Mouse (Mus musculus) limb, embryonic 15.5 days (tissue): ENCODE measurements around the gene Cyth3. TPM values are rescaled to one million over a fixed set of nuclear protein-coding genes. Genes with fewer than 3 reads are reported as not detected.
A peak's percentile ranks its signal among the peaks of the same experiment; 100 is the strongest.

Source experiments
- ATAC-seq: fragments of 200-750 bp; cut with Nextera tagmentation; 2 replicates; pipeline ENCODE4 v1.8.0; 2017; ENCODE audit warnings: low read depth, moderate TSS enrichment; ENCODE audit not compliant: insufficient number of reproducible peaks, low FRiP score, low TSS enrichment
- H3K27ac ChIP-seq: fragments of 300-500 bp; sonication (generic); 2 replicates; pipeline ENCODE4 v1.5.1; 2015; ENCODE audit warnings: moderate library complexity, mild to moderate bottlenecking, inconsistent platforms
- H3K27me3 ChIP-seq: fragments of 300-500 bp; sonication (generic); 2 replicates; pipeline ENCODE4 v1.6.1; 2015; ENCODE audit warnings: inconsistent platforms
- H3K36me3 ChIP-seq: fragments of 300-500 bp; sonication (generic); 2 replicates; pipeline ENCODE4 v1.6.1; 2015; ENCODE audit warnings: inconsistent platforms
- H3K4me1 ChIP-seq: fragments of 300-500 bp; sonication (generic); 2 replicates; pipeline ENCODE4 v1.6.1; 2015; ENCODE audit warnings: inconsistent platforms
- H3K4me2 ChIP-seq: fragments of 300-500 bp; sonication (generic); 2 replicates; pipeline ENCODE4 v1.6.1; 2015; ENCODE audit warnings: mild to moderate bottlenecking, inconsistent platforms
- H3K4me3 ChIP-seq: fragments of 300-500 bp; sonication (generic); 2 replicates; pipeline ENCODE4 v1.5.1; 2015; ENCODE audit warnings: mild to moderate bottlenecking, inconsistent platforms
- H3K9ac ChIP-seq: fragments of 300-500 bp; sonication (generic); 2 replicates; pipeline ENCODE4 v1.6.1; 2015; ENCODE audit warnings: inconsistent platforms
- H3K9me3 ChIP-seq: fragments of 300-500 bp; sonication (generic); 2 replicates; pipeline ENCODE4 v1.6.1; 2016; ENCODE audit warnings: inconsistent platforms
- WGBS: fragments of 180-500 bp; shearing (Covaris S2); methylation state at CpG from one replicate; pipeline ENCODE4 v1.1.7; 2015; 5-methylcytosine and 5-hydroxymethylcytosine counted together
- polyA plus RNA-seq: library from polyadenylated mRNA; unstranded; fragments of >200 nt; fragmentation: Nextera tagmentation; extraction: Ambion mirVana; gene quantifications from 2 replicates; pipeline ENCODE4 v1.2.1, GENCODE M21; 2015

The Cyth3 gene
- polyA plus RNA-seq = 78.0 and 78.5 TPM in 2 replicates

DNA sequence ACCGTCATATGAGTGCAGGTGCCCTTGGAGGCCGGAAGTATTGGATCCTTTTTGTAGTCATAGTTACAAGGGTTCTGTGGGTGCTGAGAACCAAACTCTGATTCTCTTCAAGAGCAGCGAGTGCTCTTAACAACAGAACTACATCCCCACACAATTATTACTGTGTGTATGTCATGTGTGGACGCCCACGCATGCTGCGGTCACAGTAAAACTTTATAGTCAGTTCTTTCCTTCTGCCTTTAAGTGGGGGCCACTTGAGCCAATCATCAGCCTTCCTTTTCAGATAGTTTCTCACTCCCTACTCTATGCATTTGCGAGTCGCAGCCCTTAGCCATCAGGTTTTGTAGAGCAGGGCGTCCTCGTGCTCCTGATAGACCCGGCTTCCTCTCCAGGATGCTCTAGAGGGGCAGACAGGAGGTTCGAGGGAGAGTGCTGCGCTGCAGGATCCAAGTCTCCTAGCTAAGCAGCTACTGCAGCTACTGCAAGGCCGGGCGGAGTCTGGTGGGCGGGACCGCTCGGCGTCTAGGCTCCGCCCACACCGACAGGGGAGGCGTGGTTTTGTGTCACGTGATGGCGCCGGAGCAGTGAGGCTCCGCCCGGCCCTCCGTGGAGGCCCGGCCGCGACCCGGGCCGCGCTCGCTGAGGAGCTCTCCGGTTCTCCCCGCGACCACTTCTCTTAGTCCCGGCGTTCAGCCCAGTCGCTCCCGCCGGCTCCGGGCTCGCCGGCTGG is at the start of gene Cyth3:
Gene Cyth3, plus strand, starts transcription at position 555 of the 730 bp plus-strand sequence.
- peak; percentile 85 for ATAC-seq
- Histone ChIP-seq H3K9me3 (no peaks in the 10 kb centered on the region), H3K9ac (peak within 1 kb of the TSS; percentile 75), H3K27me3 (no peaks in the 10 kb centered on the region), H3K4me3 (peak within 1 kb of the TSS; percentile 90), H3K27ac (peak within 1 kb of the TSS; percentile 89), H3K36me3 (no peaks in the 10 kb centered on the region), H3K4me1 (peaks cover 60% of the 10 kb centered on the region), H3K4me2 (peak within 1 kb of the TSS; percentile 80)
- WGBS = 6% methylated on average over 46 of the region's 46 CpGs

GRCm38 (mm10) chr5:143573067-143573466 is 49.2 kb upstream of the Cyth3 start:
- no peak for ATAC-seq
- Histone ChIP-seq H3K36me3 (no peaks in the 10 kb centered on the region), H3K27me3 (no peaks in the 10 kb centered on the region), H3K9ac (no peak overlapping the region), H3K27ac (no peak overlapping the region), H3K4me1 (peaks cover 9% of the 10 kb centered on the region), H3K9me3 (no peaks in the 10 kb centered on the region), H3K4me2 (no peak overlapping the region), H3K4me3 (no peak overlapping the region)
- 88% methylated on average over 4 of the region's 4 CpGs for WGBS

GRCm38 (mm10) chr5:143574261-143575178 is 47.7 kb upstream of the Cyth3 start:
- Histone ChIP-seq H3K4me3 (no peak overlapping the region), H3K9ac (no peak overlapping the region), H3K27me3 (no peaks in the 10 kb centered on the region), H3K27ac (peak overlapping the region; percentile 38), H3K4me2 (no peak overlapping the region), H3K4me1 (peaks cover 9% of the 10 kb centered on the region), H3K9me3 (no peaks in the 10 kb centered on the region), H3K36me3 (no peaks in the 10 kb centered on the region)
- 69% methylated on average over 19 of the region's 19 CpGs for WGBS
- peak; percentile 7; the same call in 1 of the 2 replicates for ATAC-seq

DNA sequence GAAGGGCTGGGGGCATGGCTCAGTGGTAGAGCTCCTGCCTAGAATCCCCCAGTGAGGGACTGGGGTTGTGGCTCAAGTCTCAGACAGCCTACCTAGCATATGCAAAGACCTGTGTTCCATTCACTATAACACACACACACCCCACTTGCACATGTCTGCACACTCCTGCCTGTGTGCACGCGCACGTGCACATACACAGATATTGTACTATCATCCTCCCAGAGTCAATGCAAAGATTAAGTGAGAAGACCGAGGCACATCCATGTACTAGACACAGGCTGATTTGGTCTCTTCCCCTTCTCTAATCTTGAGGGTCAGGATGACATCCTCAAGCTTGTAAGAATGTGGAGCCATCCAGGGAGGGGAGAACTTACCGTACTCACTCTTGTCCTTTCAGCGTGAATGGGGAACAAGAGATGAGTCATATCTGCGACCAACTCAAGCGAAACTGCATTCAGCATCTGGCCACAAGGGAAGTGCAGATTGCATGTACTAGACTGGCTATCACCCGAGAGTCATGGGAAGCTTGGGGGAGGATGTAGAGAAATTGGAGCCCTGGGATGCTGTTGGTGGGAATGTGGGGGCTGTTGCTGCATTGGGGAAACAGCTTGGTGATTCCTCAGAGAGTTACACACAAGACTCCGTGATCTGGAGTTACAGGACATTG is 42.6 kb upstream of the Cyth3 start:
- WGBS = 84% methylated on average over 10 of the region's 10 CpGs
- Histone ChIP-seq H3K4me3 (no peak overlapping the region), H3K27ac (no peak overlapping the region), H3K36me3 (no peaks in the 10 kb centered on the region), H3K9ac (no peak overlapping the region), H3K4me1 (0 out of 2 replicates have a peak, but pooled peaks cover 5% of the 10 kb centered on the region), H3K27me3 (no peaks in the 10 kb centered on the region), H3K4me2 (no peak overlapping the region), H3K9me3 (no peaks in the 10 kb centered on the region)
- no peak for ATAC-seq

DNA sequence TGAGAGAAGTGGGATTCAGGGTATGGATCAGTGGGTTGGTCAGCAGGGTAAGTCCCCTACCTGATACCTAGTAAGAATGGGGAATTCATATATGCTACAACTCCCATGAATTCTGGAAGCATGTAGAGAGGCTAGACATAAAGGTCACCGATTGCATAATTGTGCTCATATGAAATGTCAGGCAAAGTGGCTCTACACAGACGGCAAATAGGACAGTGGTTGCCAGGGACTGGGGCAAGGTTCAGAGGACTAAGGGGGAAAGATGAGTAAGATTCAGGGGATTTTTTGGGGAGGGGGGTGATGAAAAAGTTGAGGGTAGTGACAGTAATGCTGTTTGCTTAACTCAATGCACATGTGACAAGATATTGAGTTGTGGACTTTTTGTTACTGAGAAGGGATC is 41.3 kb upstream of the Cyth3 start:
- 88% methylated on average over 2 of the region's 2 CpGs for WGBS
- Histone ChIP-seq H3K27ac (no peak overlapping the region), H3K4me3 (no peak overlapping the region), H3K36me3 (no peaks in the 10 kb centered on the region), H3K27me3 (no peaks in the 10 kb centered on the region), H3K4me1 (no peaks in the 10 kb centered on the region), H3K9ac (no peak overlapping the region), H3K4me2 (no peak overlapping the region), H3K9me3 (no peaks in the 10 kb centered on the region)
- no peak for ATAC-seq

DNA sequence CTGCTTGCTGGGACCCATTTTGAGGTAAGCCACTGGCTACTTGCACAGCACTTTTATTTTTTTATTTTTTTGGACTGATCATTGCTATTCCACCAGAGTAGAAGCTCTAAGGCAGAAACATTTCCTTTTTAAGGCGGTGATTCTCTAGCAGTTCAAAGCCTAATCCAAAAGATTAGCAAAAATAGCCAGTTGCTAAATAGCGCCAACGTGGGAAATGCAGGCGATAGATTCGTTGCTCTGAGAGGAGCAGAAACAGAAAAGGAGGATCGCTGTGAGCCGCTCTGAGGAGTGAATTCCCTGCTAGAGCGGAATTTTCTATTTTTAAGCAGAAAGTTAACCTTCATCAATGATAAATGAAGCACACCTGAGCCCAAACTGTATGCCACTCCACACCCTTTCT is 40.4 kb upstream of the Cyth3 start:
- H3K4me1 ChIP-seq = no peaks in the 10 kb centered on the region
- 79% methylated on average over 8 of the region's 8 CpGs for WGBS
- no peak for ATAC-seq
- H3K9me3 ChIP-seq = no peaks in the 10 kb centered on the region
- H3K4me3 ChIP-seq = no peak overlapping the region
- H3K27me3 ChIP-seq = no peaks in the 10 kb centered on the region
- no peak overlapping the region for H3K27ac ChIP-seq
- no peak overlapping the region for H3K4me2 ChIP-seq
- no peaks in the 10 kb centered on the region for H3K36me3 ChIP-seq
- no peak overlapping the region for H3K9ac ChIP-seq

GRCm38 (mm10) chr5:143583081-143583480 is 39.2 kb upstream of the Cyth3 start:
- H3K4me3 ChIP-seq = no peak overlapping the region
- H3K27ac ChIP-seq = no peak overlapping the region
- no peaks in the 10 kb centered on the region for H3K36me3 ChIP-seq
- no peak overlapping the region for H3K4me2 ChIP-seq
- H3K9ac ChIP-seq = no peak overlapping the region
- no peaks in the 10 kb centered on the region for H3K27me3 ChIP-seq
- ATAC-seq = no peak
- H3K9me3 ChIP-seq = no peaks in the 10 kb centered on the region
- no peaks in the 10 kb centered on the region for H3K4me1 ChIP-seq
- 93% methylated on average over 10 of the region's 10 CpGs for WGBS

GRCm38 (mm10) chr5:143584982-143585381 is 37.3 kb upstream of the Cyth3 start:
- Histone ChIP-seq H3K27me3 (no peaks in the 10 kb centered on the region), H3K4me1 (peaks cover 3% of the 10 kb centered on the region; the same call in 1 of the 2 replicates), H3K9ac (no peak overlapping the region), H3K36me3 (no peaks in the 10 kb centered on the region), H3K4me3 (no peak overlapping the region), H3K27ac (no peak overlapping the region), H3K9me3 (no peaks in the 10 kb centered on the region), H3K4me2 (no peak overlapping the region)
- WGBS = 51% methylated on average over 5 of the region's 5 CpGs
- no peak for ATAC-seq

GRCm38 (mm10) chr5:143586386-143586785 is 35.9 kb upstream of the Cyth3 start:
- Histone ChIP-seq H3K27me3 (no peaks in the 10 kb centered on the region), H3K4me2 (no peak overlapping the region), H3K36me3 (no peaks in the 10 kb centered on the region), H3K9ac (no peak overlapping the region), H3K4me1 (peaks cover 3% of the 10 kb centered on the region; the same call in 1 of the 2 replicates), H3K27ac (no peak overlapping the region), H3K4me3 (no peak overlapping the region), H3K9me3 (no peaks in the 10 kb centered on the region)
- 88% methylated on average over 8 of the region's 8 CpGs for WGBS
- no peak for ATAC-seq

DNA sequence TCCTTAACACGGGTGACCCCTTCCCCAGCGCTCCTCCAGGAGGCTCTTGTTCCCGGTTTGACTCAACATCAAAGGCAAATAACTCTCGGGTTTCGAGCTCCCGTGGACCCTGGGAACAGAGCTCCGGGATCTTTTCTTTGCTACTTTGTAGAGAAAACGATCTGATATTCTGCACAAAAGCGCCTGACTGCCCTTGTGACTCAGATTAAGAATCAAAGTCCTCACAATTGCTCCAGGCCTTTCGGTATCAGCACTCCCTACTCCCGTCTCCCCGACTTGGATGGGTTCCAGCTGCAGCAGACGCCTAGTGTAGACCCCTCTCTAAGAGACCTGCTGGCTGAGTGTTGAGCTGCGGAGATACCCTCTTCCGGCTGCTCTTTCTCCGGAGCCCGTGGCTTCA is 33.1 kb upstream of the Cyth3 start:
- H3K9ac ChIP-seq = no peak overlapping the region
- H3K27ac ChIP-seq = no peak overlapping the region; the same call in 1 of the 2 replicates
- no peak overlapping the region for H3K4me2 ChIP-seq
- H3K9me3 ChIP-seq = no peaks in the 10 kb centered on the region
- 0 out of 2 replicates have a peak, but pooled peaks have one; percentile 37 for ATAC-seq
- no peak overlapping the region for H3K4me3 ChIP-seq
- H3K36me3 ChIP-seq = no peaks in the 10 kb centered on the region
- 22% methylated on average over 17 of the region's 17 CpGs for WGBS
- H3K4me1 ChIP-seq = peaks cover 9% of the 10 kb centered on the region; the same call in 1 of the 2 replicates
- no peaks in the 10 kb centered on the region for H3K27me3 ChIP-seq

- peaks cover 11% of the 10 kb centered on the region; the same call in 1 of the 2 replicates for H3K4me1 ChIP-seq
- H3K4me2 ChIP-seq = no peak overlapping the region
- H3K9ac ChIP-seq = no peak overlapping the region
- 58% methylated on average over 5 of the region's 5 CpGs for WGBS
- H3K27ac ChIP-seq = no peak overlapping the region
- no peak overlapping the region for H3K4me3 ChIP-seq
- no peaks in the 10 kb centered on the region for H3K27me3 ChIP-seq
- no peaks in the 10 kb centered on the region for H3K9me3 ChIP-seq
- no peak for ATAC-seq
- no peaks in the 10 kb centered on the region for H3K36me3 ChIP-seq
Observed at GRCm38 (mm10) chr5:143592926-143593325, 29.3 kb upstream of the Cyth3 start.
